Mouse (Mus musculus) megakaryocyte-erythroid progenitor cell, adult 5-6 weeks (primary cell): ENCODE data around the gene AC129217.1. TPM values are rescaled to one million over a fixed set of nuclear protein-coding genes. Genes with fewer than 3 reads are reported as not detected.
"Not testable (repeated sequence)": the region's sequence is repeated elsewhere in the genome, so short reads cannot be mapped to it uniquely, and the experiment has no call there.

Experiments
- ATAC-seq: replicated peaks from 2 replicates; pipeline ENCODE4 v1.8.0; 2016; ENCODE audit warnings: mild to moderate bottlenecking, inconsistent platforms; ENCODE audit not compliant: severe bottlenecking, poor library complexity, low FRiP score, low TSS enrichment
- total RNA-seq, 2 experiments: library from RNA; stranded (forward) in 1 of 2; stranded (reverse) in 1 of 2; fragments of 200-1000, 215-1000 nt in 1 of 2; fragments of >200 nt in 1 of 2; fragmentation: Nextera tagmentation in 1 of 2; gene quantifications; 2 replicates each; pipeline ENCODE4 v1.2.3; 2014 to 2017

AC129217.1 gene
- total RNA-seq, 2 experiments from 2014 or later = not detected

DNA sequence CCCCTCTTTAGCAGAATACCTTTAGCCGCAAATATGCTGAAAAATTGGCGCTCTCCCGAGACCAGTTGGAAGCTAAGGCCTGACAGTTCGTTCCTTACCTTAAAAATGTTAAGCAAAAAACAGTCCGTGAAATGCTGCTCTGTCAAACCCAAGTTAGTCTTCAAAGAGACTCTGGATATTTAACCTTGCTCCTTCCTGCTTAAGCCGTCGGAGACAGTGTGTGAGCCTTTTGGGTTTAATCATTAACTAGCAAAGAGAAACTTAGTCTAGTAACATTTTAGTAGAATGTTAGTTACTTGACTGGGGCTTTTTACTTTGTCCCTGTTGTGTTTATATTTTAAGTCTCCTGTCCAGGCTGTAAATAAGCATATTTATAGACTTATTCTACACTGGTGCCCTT lies 8.4 kb upstream of the AC129217.1 start:
- ATAC-seq = no peak

DNA sequence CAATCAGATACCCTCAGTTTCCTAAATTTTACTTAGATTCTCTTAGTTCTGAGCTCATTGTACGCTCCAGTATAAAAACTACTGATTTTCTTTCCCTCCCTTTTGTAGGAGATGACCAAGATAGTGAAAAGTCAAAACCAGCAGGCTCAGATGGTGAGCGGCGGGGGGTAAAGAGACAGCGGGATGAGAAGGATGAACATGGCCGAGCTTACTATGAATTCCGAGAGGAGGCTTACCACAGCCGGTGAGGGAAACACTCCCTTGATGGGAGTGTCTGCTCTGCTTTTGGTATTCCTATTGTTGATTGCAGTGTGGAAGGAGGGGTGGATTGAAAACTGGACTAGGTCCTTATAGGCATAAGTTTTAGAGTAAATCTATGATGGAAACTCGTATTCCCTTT lies 6.9 kb upstream of the AC129217.1 start:
- no peak for ATAC-seq

DNA sequence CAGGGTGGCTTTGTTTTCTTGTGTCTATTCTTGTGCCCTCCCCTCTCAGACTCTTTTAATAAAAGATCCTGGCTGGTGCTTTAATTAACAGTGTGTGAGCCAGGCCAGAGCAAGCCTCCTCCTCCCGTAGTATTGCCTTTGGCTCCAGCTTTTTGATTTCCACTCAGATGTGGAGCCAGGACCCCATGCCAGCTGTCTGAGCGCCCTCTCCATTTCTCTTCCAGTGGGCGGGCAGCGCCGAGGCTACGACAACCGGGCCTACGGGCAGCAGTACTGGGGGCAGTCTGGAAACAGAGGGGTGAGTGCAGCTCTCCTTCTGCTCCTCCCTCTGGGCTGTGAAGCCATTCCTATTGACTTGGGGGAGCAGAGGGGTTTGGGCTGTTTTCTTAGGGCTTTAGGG lies 1.1 kb downstream of the AC129217.1 start:
- no peak for ATAC-seq

DNA sequence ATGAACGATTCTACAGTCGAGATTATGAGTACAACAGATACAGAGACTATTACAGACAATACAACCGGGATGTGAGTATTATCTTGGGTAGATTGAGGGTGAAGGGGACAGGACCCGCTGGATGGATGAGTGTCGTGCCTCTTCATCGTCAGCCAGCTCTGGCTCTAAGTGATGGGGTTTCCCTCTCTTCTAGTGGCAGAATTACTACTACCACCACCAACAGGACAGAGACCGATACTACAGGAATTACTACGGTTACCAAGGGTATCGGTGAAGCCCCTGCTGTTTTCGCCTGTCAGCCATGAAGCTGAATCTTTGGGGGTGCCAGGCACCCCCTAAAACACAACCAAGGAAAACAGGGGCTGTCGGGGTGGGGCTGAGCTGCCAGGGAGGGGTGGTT lies 1.7 kb downstream of the AC129217.1 start:
- ATAC-seq = 0 out of 2 replicates have a peak, but pooled peaks have one; percentile 35

DNA sequence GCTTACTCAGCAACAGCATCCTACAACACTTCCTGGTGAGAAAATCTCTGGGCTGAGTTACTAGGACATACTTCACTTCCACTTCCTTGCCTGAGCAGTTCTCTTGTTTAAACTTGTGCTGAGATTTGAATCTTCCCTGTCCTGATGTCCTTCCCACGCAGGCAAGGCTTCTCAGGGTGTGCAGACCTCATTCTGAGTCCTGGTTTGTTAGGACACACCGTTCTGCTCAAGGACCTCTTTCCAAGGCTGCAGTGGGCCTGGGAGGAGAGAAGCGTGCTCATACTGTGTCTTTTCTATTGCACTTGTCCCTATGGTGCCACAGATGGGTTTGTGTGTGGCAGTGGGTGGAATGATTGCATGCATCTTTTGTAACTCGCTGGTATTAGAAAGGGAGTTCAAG lies 3.4 kb downstream of the AC129217.1 start:
- ATAC-seq = no peak

DNA sequence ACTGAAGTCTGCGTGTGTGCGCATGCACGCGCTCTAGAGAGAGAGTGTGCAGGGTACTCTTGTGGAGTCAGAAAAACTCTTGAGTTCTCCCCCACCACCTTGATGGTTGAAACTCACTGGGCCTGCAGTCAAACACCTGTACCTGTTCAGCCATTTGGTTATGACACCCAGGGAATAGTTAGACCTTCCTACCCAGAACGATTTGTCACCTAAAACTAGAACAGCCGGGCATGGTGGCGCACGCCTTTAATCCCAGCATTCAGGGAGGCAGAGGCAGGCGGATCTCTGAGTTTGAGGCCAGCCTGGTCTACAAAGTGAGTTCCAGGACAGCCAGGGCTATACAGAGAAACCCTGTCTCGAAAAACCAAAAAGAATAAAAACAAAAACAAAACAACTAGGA lies 6.8 kb downstream of the AC129217.1 start:
- not testable (repeated sequence) for ATAC-seq

DNA sequence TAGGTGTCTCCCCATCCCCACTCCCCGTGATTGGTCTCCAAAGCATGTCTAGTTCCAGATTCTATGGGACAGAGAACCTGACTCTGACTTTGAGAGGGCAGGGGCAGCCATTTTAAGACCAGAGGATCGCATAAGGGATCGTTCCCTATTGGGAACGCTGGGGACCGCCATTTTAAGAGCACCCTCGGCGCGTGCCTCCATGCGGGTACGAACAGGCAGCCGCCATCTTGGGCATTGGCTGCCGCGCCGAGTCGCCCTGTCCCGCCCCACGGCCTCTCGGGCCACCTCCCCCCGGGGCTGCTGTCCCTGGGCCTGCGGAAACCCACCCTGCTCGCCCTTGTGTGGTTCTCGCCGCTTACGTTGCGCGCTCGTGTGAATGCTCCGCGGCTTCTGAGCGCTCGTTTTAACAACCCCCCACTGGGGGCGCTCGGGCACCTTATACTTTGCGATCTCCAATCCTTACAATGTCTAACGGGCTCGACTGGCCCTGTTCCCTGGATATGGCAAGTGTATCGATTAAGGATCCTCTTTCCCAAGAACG lies 7.7 kb downstream of the AC129217.1 start, which contains the start of gene Bscl2:
Bscl2 (plus strand) TSS at position 217 of the 541 bp plus-strand sequence.
- peak; percentile 71 for ATAC-seq

DNA sequence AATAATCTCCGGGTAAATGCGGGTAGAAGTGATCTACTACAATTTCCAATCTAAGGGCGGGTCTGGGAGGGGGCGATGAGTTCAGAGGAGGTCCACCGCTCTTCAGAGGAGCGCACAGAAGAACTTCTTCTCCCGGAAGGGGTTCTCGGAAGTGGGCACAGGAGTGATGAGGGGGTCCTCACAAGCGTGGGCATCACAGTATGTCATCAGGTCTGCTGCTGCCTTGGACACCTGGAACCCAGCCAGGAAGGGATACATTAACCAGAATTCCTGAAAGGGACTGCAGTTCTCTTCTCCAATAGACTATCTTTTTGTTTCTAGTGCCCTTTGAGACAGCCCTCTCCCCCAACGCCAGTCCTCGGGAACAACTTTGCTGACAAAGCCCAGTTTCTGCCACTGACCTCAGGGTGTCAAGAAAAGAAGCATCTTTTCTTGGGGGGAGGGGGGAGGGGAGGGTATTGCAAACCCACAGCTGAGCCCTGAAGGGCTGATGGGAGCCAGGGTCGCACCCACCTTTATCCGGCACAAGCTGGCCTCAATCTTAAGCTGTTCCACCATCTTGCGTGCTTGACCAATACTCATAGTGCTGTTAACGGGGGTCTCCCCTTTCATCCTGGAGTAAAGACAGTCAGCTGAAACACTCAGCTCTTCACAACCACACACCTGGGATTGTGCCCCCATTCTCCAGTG lies 8.6 kb downstream of the AC129217.1 start:
- no peak for ATAC-seq

DNA sequence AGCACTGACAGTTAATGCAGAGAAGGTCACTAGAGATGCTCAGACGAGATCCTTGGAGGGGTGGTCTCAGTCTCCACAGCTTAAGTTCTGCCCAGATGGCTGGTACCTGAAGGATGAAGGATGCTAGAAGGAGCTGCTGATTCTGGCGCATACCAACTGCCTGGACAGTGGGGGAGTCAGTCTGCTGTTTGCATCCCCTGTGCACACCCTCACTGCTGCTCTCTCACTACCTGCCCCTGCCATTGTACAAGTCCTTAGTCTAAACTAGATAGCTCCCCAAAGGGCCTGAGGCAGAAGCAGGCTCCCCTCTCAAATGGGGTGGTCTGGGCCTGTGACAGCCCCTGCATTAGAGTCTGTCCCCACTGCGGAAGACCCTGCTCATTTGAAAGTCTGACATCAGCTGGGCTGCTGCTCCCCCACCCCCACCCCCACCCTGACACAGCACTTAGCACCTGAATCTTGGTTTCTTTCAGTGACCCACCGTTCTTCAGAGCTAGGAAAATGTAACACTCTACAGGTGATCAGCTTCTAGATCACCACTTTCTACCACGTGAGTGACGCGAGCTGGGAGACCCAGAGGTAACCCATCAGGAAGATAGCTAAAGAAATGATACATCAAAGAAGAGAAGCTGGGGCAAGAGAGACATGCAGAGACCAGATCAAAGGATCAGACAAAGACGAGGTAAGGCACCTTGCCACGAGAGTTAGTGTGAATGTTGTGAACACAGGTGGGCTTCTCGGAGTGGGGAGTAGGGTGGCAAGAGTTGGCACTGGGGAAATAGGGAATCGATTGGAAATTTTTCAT lies 9.7 kb downstream of the AC129217.1 start, which contains the start of gene Gng3:
Gng3 (minus strand) TSS at position 92 of the 805 bp plus-strand sequence.
- ATAC-seq = no peak

DNA sequence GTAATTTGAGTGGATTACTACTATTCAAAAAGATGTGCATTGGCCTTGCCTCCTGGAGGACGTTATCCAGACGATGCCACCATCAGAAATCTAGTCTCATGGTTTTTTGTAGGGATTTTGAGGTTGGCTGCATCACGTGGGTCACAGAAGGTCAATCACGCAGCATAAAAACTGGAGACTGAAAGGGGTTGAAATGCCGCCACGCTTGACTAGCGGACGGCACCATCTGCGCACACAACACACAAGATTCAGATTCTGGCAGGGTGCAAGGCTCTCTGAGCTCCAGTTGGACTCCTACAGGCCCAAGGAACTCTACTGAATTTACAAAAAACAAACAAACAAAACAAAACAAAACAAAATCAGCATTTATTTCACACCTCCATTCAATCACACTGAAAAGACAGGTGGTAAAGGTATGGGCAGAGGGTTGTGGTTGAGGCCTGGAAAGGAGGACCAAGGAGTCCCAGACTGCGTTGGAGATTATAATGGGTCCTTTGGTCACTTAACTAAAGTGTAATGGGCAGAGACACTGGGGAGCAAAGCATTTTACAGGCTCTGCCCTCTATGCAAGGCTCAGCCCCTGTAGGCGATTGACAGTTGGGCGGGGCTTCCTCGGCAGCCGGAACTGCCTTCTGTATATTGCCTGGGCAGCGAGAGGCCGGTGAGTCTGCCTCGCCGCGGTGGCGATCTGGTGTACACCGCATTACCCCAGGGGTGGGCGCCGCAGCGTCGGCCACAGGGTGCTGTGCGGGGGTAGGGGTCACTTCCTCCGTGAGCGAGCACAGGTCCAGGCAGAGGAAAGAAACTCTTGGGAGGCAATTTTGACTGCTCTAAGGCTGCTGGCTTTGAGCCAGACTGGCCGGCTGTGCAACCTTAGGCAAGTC lies 10.6 kb downstream of the AC129217.1 start:
- peak; percentile 71 for ATAC-seq

DNA sequence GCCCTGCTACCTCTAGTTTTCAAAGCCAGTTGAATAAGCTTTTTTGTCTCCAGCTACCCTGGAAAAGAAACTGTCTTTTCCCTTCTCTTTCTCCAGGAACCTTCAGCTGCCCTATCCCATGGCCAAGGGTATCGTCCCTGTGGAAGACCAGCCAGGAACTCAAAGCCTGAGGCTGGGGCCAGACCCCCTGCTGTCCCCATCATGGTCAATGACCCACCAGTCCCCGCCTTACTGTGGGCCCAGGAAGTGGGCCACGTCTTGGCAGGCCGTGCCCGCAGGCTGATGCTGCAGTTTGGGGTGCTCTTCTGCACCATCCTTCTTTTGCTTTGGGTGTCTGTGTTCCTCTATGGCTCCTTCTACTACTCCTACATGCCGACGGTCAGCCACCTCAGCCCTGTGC lies 11.4 kb downstream of the AC129217.1 start:
- ATAC-seq = no peak

DNA sequence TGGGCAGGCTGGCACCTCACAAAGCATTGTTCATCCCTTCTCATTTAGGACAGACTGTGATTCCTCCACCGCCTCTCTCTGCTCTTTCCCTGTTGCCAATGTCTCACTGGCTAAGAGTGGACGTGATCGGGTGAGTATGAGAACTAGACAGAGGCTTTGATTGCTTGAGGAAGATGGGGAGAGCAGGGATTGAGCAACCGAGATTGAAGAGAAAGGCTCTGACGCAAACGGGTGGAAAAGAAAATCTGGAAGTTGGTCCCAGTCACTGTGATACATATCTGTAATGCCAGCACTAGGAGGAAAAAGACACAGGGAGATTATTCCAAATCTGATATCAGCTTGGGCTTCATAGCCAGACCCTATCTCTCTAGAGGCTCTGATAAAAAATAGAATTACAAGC lies 13.4 kb downstream of the AC129217.1 start:
- no peak for ATAC-seq

DNA sequence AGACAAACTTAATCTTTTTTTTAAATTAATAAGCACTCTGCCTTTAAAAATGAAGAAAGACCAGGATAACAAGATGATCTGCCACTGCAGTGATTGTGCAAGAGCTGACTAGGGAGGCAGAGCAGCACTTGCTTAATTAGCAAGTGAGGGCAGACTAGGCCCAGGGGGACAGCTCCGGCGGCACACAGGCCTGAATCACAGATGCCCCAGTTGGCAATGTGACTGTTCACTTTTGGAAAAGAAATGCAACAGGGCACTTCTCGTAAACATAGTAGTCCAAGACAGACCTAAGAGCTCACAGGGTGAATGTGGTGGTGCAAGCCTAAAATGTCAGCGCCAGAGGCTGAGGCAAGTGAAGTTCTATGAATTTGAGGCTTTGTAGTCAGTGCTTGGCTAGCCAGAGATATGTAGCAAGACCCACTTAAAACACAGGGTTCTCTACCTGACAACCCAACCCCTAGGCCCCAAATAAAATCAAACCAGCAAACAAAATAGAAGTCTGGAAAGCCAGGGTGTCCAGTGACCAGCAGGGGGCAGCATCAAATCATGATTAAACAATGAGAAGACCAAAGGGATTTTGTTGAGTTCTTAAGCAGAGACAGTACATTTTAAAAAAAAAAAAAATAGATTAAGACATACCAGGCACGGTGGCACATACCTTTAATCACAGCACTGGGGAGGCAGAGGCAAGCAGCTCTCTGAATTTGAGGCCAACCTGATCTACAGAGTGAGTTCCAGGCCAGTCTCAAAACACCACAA lies 15.0 kb downstream of the AC129217.1 start:
- ATAC-seq = peak; percentile 42; the same call in 1 of the 2 replicates

DNA sequence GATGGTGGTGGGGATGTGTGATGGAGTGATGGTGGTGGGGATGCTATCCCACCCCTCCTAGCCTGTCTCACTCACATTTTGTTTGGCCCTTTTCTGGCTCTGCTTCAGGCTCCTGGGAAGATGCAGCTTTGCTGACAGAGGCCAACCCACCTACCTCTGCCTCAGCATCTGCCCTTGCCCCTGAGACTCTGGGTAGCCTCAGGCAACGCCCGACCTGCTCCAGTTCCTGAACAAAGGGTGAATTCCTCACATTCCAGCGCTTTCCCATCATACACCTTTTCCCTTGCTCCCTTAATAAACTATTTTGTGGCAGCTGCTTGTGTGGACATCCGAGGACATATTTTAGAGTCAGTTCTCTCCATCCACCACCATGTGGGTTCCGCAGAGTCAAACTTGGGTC lies 18.8 kb downstream of the AC129217.1 start:
- no peak for ATAC-seq

DNA sequence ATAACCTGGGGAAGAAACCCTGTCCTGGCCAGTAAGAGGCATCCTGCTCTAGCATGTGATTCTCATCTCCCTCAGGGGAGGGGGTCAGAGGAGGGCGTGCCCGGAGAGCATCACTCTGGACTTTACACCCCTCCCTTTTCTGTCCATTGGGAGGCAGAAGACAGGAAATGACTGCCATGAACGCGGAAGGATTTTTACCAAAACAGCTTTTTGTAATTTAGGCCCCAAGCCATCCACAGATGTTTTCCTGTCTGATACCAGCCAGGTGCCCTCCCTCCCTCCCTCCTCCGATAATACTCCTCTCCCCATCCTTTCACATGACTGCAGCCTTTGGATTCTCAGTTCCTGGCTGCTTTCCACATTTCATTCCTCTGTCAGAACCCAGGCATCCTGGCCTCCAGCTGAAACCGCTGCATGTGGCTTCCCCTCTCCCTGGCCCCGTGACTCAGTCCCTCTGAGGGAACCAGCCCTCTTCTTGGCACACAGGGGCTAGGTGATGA lies 20.9 kb downstream of the AC129217.1 start, which contains the start of gene Lrrn4cl:
Lrrn4cl (plus strand) TSS at position 367 of the 500 bp plus-strand sequence.
- peak; percentile 36; the same call in 1 of the 2 replicates for ATAC-seq

DNA sequence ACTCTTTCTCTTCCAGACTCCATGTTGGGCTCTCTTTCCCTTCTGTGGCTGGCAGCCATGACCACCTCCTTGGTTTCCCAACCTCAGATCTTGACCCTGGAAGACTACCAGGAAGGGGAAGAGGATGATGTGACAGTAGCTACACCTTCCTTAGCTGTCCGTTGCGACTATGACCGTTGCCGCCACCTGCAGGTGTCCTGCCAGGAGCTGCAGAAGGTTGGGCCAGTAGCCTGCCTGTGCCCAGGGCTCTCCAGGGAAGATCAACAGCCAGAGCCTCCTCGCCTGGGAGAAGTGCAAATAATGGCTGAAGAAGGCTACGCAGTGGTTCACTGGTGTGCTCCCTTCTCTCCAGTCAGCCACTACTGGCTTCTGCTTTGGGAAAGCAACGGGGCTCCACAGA lies 22.1 kb downstream of the AC129217.1 start:
- no peak for ATAC-seq

DNA sequence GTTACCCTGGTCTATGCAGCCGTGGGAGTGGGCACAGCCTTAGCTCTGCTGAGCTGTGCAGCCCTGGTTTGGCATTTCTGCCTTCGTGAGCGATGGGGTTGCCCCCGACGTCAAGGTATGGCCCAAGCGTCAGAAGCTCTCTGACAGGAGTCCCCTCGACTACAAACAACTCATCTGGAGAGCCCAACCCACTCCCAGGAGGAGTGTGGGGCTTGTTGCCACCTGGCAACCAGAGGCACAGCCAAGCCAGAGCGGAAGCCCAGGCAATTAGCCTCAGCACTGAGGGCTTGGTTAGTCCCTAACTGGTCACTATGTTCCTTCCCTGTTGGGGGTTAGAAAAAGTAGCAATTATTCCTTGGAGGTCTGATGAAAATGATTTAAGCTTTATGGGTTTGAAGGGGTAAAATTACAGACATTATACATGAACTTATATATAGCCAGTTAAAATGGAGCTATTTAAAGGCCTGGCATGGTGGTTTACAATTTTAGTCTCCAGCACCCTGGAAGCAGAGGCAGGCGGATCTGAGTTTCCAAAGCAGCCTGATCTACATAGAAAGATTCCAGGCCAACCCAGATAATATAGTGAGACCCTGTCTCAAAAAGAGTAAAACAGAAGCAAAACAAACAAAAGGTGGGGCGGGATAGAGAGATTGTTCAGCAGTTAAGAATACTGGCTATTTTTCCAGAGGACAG lies 22.8 kb downstream of the AC129217.1 start:
- no peak for ATAC-seq

DNA sequence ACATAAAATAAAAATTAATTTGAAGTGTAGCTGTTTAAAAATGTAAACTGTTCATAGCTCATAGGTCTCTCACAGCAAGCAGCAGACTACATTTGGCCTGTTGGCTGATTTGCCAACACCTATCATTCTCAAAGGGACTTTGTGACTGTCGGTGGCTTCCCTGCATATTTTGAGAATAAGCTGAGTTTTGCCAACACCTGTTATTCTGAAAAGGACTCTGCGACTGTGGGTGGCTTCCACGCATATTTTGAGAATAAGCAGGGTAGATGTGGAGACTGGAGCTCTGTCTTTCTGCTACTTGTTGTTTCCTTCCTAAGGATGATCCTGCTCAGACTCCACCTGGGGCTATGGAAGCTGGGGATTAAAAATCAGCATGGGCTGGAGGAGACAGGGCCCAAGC lies 23.5 kb downstream of the AC129217.1 start:
- no peak for ATAC-seq
